Mouse (Mus musculus): ENCODE data around the gene Serinc4.

Serinc4 gene

DNA sequence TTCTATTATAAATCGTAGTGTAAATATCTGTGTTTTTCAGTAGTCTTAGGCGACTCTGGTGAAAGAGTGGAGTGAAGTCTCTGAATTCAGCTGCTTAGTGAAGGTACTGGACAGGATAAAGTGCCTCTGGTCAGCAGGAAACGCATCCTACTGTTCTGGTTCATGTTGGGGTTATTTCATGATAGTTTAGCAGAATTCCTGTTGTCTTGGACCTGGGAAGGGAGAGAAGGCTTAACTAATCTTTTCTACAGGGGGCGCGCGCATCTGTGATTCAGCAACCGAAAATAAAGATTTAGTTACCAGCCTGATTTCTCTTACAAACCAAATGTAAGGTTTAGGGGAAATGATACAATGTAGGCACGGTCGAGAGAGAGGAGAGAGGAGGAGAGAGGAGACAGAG is 8.4 kb downstream of the Serinc4 start:
- in situ Hi-C loops (cut with MboI, MseI), result no loop called here

GRCm38 (mm10) chr2:121447006-121447405 is 9.6 kb downstream of the Serinc4 start:
- in situ Hi-C loops (cut with MboI, MseI), result no loop called here

DNA sequence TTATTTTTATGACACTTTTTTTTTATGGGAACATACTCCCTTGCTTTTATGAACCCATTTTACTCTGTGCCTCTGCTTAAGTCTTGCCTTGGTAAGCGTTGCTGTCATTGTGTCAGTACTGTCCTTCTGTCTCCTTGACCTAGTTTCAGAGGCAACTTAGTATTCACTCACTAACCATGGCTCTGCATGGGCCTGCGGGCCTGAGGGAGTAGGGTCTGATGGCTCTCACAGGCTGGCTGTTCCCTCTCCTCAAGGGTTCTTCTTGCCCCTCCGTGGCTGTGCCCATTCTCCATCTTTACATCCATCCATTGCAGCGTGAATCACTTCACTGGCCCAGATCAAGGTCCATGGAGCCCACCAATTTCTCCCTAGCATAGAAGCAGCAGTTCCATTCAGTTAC is 10.1 kb downstream of the Serinc4 start:
- in situ Hi-C loops (cut with MboI, MseI), result no loop called here

DNA sequence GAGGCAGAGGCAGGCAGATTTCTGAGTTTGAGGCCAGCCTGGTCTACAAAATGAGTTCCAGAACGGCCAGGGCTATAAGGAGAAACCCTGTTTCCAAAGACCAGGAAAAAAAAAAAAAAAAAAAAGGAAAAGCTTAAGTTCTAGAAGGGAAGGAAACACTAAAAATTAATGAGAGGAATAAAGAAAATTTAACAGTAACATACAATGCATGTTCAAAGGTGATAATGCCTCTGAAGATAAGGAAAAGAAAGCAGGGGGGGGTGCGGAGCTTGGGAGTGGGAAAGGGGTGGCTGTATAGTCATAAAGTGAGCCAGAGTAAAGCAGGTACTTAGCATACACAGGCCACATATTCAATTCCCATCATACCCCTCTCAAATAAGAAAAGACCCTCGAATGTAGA is 11.5 kb downstream of the Serinc4 start:
- in situ Hi-C loops (cut with MboI, MseI), result no loop called here

DNA sequence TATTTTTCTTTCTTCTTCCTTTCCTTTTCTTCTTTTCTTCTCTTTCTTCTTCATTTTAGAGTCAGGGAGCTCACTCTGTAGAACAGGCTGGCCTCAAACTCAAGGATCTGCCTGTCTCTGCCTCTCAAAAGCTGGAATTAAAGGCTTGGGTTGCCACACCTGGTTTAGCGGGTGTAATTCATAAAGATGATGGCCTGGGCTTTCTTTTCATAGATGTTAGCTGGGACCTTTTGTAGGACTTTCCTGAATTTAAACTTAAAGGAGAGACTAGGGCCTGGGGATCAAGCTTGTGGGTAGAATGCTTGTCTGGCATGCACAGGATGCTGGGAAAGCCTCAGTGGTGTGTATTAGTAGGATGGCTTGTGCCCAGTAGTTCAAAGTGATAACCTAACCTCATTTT is 12.4 kb downstream of the Serinc4 start, which contains the start of gene Ell3:
Gene Ell3, minus strand, starts transcription at position 101 of the 400 bp plus-strand sequence.
- in situ Hi-C loops (cut with MboI, MseI), result no loop called here

DNA sequence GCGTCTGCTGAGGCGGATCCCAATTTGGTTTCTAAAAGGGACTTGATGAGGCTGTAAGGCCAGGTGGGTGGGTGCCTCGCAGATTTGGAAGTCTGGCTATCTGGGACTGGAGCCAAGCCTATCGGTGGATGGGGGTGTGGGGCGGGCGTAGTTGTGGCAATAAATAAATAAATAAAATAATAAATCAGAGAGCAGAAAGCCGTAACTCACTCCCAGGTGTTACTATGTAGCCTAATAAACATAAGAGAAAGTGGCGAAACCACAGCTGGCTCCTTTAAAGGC is 13.6 kb downstream of the Serinc4 start:
- in situ Hi-C loops (cut with MboI, MseI), result no loop called here

DNA sequence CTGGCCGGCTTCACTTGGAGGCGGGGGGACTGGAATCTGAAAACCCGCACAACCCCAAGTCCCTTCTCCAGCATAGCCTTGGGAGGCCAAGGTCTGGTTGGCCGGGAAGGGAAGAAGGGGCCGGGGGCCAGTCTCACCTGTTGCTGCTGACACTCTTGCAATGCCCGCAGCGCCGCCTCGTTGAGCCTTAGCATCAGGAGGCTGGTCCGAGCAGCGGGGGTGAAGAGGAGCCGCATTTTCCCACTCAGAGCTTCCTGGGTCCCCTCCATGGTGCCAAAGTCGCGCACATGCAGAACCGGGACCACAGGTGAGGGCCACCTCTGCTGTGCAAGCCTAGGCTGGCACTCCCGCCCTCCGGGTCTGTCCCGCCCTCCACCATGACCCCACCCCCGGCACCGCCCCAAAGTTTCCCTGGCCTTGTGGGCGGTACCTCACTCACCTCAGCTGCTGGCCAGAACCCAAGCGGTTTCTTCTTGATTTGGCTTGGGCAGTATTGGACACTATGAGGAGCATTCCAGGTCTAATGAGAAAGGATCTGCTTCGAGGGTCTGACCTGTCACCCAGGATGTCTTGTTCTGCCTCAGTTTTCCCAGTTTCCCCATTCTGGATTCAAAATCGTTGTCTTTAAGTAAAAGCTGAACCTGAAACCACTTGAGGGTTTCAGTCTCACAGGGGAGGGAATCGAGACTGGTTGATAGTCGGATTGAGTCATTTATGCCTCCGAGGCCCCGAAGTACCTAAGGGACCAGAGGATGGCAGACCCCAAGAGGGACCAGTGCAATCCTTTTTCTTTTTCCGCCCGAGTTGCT is 14.1 kb downstream of the Serinc4 start:
- in situ Hi-C loops (cut with MboI, MseI), result no loop called here

- in situ Hi-C loops (cut with MboI, MseI), result no loop called here
These were observed 14.8 kb downstream of the Serinc4 start for GRCm38 (mm10) chr2:121441800-121442199.

- in situ Hi-C loops (cut with MboI, MseI), result no loop called here
These were observed 15.6 kb downstream of the Serinc4 start for GRCm38 (mm10) chr2:121440834-121441605.

- in situ Hi-C loops (cut with MboI, MseI), result loop anchor here (10.0 kb wide), 1 partner anchor 455 kb away; no protein-coding TSS in a partner anchor
These were observed 16.8 kb downstream of the Serinc4 start for GRCm38 (mm10) chr2:121439746-121440145.

DNA sequence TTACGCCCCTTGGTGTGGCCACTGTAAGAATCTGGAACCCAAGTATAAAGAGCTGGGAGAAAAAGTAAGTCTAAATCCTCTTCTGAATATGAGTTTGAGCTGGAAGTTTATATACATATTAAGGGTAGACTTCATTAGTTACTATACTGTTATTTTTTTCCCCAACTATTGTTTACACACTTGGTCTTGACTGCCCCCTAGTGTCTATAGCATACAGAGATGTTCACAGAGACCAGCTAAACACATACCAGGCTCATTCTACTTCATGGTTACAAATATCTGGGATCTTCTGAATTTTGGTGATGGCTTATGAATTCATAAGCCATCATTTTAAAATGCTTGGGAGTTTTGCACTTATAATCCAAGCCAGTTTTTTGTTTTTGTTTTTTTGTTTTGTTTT is 21.7 kb downstream of the Serinc4 start:
- in situ Hi-C loops (cut with MboI, MseI), result loop anchor here (10.0 kb wide), 1 partner anchor 450 kb away; no protein-coding TSS in a partner anchor

- in situ Hi-C loops (cut with MboI, MseI), result no loop called here
These were observed 30.7 kb downstream of the Serinc4 start for GRCm38 (mm10) chr2:121425890-121426289.

DNA sequence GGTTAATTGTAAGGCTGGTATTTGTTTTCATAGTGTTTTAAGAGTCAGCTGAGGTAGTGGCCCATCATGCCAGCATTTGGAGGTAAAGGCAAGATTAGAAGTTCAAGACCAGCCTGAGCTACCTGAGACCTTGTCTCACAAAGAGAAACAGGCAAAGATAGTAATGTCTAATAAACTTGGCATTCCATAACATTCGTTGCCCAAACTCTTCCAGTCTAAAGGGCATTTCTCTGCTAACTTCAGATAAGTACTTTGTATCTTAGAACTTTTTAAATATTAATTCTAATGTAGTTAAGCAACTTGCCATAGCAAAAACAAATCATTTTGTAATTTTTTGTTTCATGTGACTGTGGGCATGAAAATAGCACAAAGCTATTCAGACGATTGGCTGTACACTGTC is 33.4 kb downstream of the Serinc4 start:
- in situ Hi-C loops (cut with MboI, MseI), result no loop called here

DNA sequence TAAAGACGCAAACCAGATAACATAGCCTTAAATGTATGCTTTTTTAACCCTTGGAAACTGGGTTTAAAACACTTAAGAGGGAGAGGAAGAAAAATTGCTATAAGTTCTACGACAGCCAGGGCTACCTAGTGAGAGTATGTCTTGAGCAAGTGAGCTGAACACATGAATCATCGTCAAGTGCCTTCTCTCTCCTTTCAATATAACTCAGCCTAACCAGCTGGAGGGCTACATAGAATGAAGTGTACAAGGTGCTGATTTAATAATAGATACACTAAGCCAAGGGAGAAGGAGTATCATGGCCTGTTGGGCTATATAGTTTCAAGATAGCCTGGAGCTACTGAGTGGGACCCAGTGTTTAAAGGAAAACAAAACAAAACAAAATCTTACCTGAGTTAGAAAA is 38.1 kb downstream of the Serinc4 start:
- in situ Hi-C loops (cut with MboI, MseI), result no loop called here

GRCm38 (mm10) chr2:121416356-121416755 is 40.2 kb downstream of the Serinc4 start:
- in situ Hi-C loops (cut with MboI, MseI), result no loop called here

DNA sequence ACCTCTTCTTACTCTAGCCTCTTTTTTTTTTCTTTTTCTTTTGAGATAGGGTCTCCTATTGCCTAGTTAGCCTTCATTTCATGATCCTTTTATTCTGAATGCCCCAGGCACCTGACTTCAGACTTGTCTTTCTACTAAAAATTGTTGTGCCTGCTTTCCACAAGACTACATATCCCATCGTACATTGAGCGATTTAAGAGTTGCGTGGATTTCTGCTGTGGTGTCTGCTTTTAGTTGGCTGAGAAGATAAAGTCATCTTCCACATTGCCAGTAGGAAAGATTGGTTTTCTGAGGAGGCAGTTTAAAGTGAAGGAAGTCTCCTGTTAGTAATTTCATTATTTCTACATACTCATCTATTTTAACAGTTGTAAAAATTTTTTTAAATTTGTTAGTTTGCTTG is 41.0 kb downstream of the Serinc4 start:
- in situ Hi-C loops (cut with MboI, MseI), result no loop called here

DNA sequence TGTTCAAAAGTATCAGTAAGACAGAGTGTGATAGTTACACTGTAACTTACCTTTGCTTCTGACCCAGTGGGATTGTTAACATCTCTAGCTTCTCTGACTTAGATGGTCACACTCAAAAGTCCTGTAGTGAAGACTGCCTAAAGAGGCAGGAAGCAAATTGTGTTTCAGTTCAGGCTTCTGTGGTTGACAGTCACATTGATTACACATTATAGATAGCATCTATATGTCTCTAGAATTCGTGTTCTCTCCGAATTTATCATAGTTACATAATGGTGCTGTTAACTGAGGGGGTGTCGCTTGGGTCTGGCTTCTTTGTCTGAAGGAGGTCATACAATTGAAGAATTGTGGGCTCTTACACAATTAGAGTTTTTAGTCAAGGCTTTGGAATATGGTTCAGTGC is 41.5 kb downstream of the Serinc4 start:
- in situ Hi-C loops (cut with MboI, MseI), result no loop called here

- in situ Hi-C loops (cut with MboI, MseI), result no loop called here
These were observed 42.4 kb downstream of the Serinc4 start for GRCm38 (mm10) chr2:121414139-121414685.

GRCm38 (mm10) chr2:121413387-121414042 is 43.1 kb downstream of the Serinc4 start, which contains the start of the genes Pdia3 and Catsper2:
Gene Pdia3 (plus strand): TSS chr2:121413775.
Gene Catsper2 (minus strand): TSS chr2:121413792.
- in situ Hi-C loops (cut with MboI, MseI), result no loop called here

DNA sequence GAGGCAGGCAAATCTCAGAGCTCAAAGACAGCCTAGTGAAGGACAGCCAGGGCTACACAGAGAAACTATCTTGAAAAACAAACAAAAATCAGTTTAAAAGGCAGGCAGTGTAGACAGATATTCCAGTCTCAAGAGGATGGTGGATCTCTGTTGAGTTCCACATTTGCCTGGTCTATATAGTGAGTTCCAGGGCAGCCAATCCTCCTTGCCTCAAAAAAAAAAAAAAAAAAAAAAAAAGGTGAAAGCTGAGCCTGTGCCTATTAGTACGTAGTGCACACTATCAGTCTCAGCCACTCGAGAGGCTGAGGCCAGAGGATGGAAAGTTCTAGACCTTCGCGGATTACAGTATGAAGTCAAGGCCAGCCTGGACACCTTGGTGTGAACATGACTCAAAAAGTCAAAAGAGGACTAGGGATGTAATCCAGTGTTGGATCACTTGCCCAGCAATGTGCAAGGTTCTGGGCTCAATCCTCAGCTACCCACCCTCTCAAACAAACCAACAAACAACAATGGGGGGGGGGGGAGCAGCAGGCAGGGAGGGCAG is 43.7 kb downstream of the Serinc4 start:
- in situ Hi-C loops (cut with MboI, MseI), result no loop called here

- in situ Hi-C loops (cut with MboI, MseI), result no loop called here
These were observed 48.4 kb downstream of the Serinc4 start for GRCm38 (mm10) chr2:121408160-121408559.

GRCm38 (mm10) chr2:121403296-121403695 is 53.3 kb downstream of the Serinc4 start:
- in situ Hi-C loops (cut with MboI, MseI), result no loop called here

Measured in T-helper 2 cell (primary cell).